Mouse (Mus musculus) left cerebral cortex, adult 2 months (tissue): ENCODE data around the gene Kcnk12. TPM values are rescaled to one million over a fixed set of nuclear protein-coding genes. Genes with fewer than 3 reads are reported as not detected.

Experiments
- DNase-seq, 2 experiments: peaks; one replicate each; pipeline ENCODE4 v3.0.0; 2021 to 2022; ENCODE audit warnings: low spot score in 2 of 2, mixed read lengths in 1 of 2; ENCODE audit errors: extremely low spot score in 1 of 2
- H3K27ac ChIP-seq: fragments of 200-600 bp; 2 replicates; pipeline ENCODE4 v1.8.1; 2022
- H3K4me3 ChIP-seq: fragments of 200-600 bp; 2 replicates; pipeline ENCODE4 v1.8.1; 2022
- CTCF ChIP-seq: fragments of 200-600 bp; IDR thresholded peaks from 2 replicates; pipeline ENCODE4 v1.8.1; 2022; ENCODE audit warnings: antibody characterized with exemption, mild to moderate bottlenecking, moderate library complexity
- intact Hi-C: fragments of 180-260 bp; cut with DNase I; formaldehyde crosslinking; loops from one replicate; pipeline ENCODE4 v1.15.1; 2025
- total RNA-seq, 2 experiments: library from RNA; stranded (reverse); gene quantifications; 2 replicates each; pipeline ENCODE4 v1.2.3; 2021

Gene Kcnk12
- total RNA-seq, 2 experiments from 2014 or later, result 31.2 to 32.9 TPM

DNA sequence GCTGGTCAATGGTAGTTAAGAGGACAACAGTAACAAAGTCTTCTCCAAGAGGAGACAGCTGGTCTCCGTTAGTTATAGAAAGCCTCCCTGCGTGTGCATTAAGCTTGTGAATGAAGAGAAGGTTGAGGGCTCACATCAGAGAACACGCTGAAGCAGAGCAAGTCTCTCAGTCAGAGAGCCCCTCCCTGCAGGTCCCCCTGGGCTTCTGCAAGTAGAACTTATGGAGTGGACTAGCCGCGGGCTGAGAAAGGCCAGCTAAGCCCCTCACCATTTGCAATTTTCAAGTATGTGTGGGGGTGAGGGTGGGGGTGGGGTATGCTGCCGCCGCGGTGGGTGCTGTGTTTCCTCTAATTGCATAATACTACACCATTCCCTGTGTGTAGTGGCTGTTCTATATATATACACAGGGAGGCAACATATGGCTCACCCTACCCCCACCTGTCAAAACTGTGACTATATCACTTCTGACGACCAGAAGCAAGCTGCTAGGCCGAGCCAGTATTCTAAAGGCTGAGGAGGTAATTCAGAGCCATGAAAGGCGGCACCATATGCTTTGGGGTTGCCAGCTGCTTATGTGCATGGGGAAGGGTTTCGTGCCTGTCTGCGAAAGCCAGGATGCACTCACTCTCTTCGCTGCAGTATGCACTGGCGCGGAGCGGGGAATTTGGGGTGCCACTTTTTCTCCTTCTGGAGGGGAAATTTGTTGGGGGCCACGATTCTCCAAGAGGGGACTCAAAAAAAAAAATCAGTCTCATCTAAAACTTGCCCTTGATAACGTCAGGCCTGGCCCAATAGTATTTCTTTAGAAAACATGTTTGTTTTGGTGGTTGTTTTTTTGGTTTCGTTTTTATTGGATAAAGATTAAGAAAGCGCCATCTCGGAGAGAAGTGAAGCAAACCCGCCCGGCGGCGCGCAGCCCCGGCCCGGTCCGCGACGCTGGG lies 52.5 kb downstream of the Kcnk12 start:
- H3K27ac ChIP-seq, result peak overlapping the region; percentile 81
- intact Hi-C loops, result loop anchor here (2.0 kb wide), 3 partner anchors 18 to 52 kb away; partner anchors contain the start of gene Kcnk12
- DNase-seq, result peak; percentile 66 to 72
- TF ChIP-seq CTCF, result no peak
- H3K4me3 ChIP-seq, result peak overlapping the region; percentile 53

GRCm38 (mm10) chr17:87739835-87740234 lies 58.0 kb downstream of the Kcnk12 start:
- no peak overlapping the region for H3K4me3 ChIP-seq
- no peak overlapping the region for H3K27ac ChIP-seq
- peak; percentile 44 for TF ChIP-seq CTCF
- no peak for DNase-seq
- intact Hi-C loops, result no loop called here

DNA sequence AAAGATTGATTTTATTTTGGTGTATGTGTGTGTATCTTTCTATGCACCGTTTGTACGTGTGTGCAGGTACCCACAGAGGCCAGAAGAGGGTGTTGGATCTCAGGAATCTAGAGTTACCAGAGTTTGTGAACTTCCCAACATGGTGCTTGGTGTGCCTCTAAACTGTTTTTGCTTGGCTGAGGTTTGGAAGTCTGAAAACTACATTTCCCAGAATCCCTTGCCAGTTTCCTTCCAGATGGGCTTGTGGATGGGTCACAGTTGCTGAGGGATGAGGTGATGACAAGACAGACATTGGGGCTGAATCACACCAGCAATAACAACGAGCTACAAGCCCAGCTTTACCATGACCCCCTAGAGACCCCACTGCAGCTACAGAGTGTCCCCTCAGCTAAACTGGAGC lies 60.6 kb downstream of the Kcnk12 start:
- intact Hi-C loops, result no loop called here
- Histone ChIP-seq H3K27ac (no peak overlapping the region), H3K4me3 (no peak overlapping the region)
- TF ChIP-seq CTCF, result no peak
- DNase-seq, result no peak

- H3K27ac ChIP-seq, result no peak overlapping the region
- no peak for DNase-seq
- intact Hi-C loops, result no loop called here
- H3K4me3 ChIP-seq, result no peak overlapping the region
- no peak for TF ChIP-seq CTCF
Measured at GRCm38 (mm10) chr17:87734471-87734870, 63.3 kb downstream of the Kcnk12 start.

DNA sequence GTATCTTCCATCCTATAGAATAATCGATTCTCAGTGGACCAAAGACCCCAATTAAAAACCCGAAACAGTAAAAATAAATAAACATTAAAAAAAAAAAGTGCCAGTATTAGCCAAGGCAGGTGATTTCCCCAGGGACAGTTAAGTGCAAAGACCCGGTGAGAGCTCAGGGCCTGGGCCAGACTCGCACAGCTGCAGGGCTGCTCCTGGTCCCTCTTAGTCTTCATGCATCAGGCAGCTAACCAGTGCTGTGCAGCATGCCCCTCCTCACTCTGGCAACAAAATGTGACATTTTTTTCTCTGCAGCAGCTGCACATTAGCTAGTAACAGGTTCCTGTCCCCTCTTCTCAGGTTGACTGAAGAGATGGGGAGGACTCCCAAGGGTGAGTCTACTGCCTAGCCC lies 65.8 kb downstream of the Kcnk12 start:
- TF ChIP-seq CTCF, result no peak
- no peak overlapping the region for H3K27ac ChIP-seq
- intact Hi-C loops, result no loop called here
- no peak overlapping the region for H3K4me3 ChIP-seq
- no peak for DNase-seq

DNA sequence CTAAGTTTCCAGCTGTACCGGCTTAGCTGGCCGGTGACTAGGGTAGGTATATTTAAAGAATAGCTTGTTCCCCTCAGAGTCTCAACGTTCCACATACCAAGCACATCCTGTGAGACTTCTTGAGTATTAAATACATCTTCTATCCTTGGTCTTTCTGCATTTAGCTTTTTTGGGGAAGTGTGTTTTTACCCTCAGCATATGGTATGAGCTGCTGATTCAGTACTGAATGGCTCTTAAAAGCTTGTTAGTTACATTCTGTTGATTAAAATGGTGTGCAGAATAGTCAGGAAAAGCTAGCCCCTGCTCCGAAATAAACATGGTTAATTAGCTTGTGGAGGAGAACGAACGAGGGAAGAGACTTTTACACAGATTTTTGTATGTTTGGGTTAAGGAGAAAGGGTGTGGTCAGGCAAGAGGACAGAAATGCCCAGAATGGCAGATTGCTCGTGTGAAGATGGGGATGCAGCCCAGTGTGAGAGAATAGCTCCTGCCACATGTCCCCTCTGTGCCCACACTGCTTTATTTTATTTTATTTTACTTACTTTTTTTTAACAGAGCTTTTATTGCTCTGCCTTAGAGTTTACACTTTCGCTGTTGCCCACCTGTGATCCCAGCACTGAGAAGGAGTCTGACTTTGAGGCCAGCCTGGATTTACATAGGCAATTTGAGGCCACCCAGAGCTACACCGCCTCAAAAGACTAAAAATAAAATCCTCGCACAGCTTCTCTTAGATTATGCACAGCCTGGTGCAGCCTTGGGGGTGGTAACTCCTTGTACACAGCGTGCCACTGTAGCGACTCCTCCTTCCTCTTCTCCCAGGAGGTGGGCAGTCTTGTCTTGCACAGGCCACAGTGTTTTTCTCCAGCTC lies 71.1 kb downstream of the Kcnk12 start:
- Histone ChIP-seq H3K27ac (peak overlapping the region; percentile 69), H3K4me3 (no peak overlapping the region)
- no peak for TF ChIP-seq CTCF
- intact Hi-C loops, result loop anchor here (1.0 to 10.0 kb wide), 4 partner anchors 18 to 148 kb away; partner anchors contain the start of gene Kcnk12
- peak in 1 of 2 experiments; percentile 39 for DNase-seq

GRCm38 (mm10) chr17:87724727-87725126 lies 73.1 kb downstream of the Kcnk12 start:
- H3K27ac ChIP-seq, result no peak overlapping the region
- no peak overlapping the region for H3K4me3 ChIP-seq
- DNase-seq, result no peak
- intact Hi-C loops, result loop anchor here (10.0 kb wide), 1 partner anchor 150 kb away; no protein-coding TSS in a partner anchor
- no peak for TF ChIP-seq CTCF

GRCm38 (mm10) chr17:87700101-87700500 lies 97.7 kb downstream of the Kcnk12 start:
- Histone ChIP-seq H3K27ac (no peak overlapping the region), H3K4me3 (no peak overlapping the region)
- DNase-seq, result no peak
- intact Hi-C loops, result no loop called here
- TF ChIP-seq CTCF, result no peak

DNA sequence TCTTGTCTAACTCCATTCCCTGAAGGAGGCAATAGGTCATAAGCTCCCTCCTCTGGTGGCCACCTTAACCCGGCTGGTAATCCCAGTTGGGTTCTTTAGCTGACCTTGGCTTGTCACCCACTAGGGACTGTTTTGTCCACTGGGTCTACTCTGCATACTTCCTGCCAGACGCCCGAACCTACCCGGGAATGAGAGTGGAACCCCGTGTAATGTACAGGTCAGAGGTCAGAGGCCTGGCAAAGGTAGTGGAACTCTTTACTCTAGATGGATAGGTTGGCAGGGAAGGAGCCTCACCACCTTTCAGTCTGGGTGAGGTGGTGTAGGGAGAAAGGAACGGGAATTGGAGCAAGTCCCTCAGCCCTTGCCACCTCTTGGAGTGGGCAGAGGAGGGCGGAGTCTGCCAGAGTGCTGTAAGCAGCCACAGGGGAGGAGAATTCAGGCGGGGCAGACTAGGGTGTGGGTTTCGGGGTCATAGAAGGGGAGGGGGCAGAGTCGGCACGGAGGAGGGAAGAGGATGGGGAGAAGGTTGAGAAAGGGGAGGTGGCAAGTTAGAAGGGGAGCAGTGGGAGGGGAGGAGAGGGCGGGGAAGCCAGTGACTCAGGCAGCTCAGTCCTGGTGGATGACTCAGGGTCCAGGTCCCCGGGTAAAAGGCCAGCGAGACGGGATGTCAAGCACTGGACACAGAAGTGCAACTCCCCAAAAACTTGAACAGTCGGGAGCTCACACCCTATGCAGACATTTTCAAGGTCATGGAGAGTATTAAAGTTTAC lies 98.6 kb downstream of the Kcnk12 start:
- intact Hi-C loops, result no loop called here
- no peak for TF ChIP-seq CTCF

DNA sequence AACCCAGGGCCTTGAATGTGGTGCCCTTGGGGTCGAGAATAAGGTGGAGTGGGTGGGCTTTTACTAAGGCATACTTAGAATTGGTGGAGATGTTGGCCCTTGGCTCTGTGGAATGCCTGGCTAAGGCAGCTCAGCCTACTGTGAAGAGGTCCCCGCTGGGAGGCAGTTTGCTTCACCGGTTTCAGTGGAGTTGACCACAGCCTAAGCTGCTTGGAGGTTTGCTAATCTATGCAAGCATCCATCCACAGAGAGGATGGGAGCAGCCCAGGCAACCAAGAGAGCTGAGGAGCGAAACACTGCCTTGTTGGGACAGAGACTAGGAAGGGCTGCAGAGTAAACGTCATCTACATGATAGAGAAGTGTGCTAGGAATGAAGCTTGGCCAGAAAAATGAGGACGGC lies 101.0 kb downstream of the Kcnk12 start:
- TF ChIP-seq CTCF, result no peak
- H3K4me3 ChIP-seq, result no peak overlapping the region
- intact Hi-C loops, result no loop called here
- no peak for DNase-seq
- no peak overlapping the region for H3K27ac ChIP-seq

More for the DNA sequence above, 98.6 kb downstream of the Kcnk12 start:
- no peak for DNase-seq
- Histone ChIP-seq H3K27ac (no peak overlapping the region), H3K4me3 (no peak overlapping the region)

DNA sequence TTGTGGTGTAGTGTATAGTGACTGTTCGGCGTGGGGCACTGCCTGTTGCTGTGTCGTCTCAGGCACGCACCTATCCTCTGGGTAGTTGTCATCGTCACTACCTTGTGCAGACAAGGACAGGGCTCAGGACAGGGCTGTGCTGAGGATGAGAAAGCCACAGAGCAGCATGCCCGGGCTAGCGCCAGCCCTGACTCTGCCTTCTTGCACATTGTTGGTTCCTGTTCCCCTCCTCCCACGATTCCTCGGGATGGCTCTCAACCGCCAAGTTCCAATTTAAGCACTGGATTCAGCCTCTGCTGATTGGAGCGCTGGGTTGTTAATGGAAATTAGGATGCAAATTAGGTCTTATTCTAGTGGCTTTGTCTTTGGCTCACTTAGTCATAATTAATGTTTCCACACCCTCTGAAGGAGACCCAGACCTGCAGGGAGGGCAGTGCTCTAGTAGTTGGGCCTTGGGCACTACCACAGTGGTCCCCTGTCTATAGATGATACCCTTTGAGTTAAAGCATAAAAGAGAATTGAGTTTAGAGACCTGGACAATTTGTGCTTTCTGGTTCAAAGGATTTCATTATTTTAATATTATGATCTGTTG lies 101.8 kb downstream of the Kcnk12 start:
- no peak for TF ChIP-seq CTCF
- no peak for DNase-seq
- intact Hi-C loops, result no loop called here
- Histone ChIP-seq H3K4me3 (no peak overlapping the region), H3K27ac (no peak overlapping the region)

Other genes starting within 250 kb of the Kcnk12 start
- under 1 TPM in 1 of 2 experiments, not detected in 1; 0.20 TPM for gene Epcam, start 162.0 kb downstream of the Kcnk12 start, total RNA-seq
- gene Msh2, start 125.7 kb downstream of the Kcnk12 start, total RNA-seq, result 10 to 100 TPM; 29.9 to 40.3 TPM
- not detected for gene Rpl36-ps4, start 123.0 kb upstream of the Kcnk12 start, total RNA-seq
- 10 to 100 TPM; 14.4 to 15.4 TPM for gene Msh6, start 177.1 kb upstream of the Kcnk12 start, total RNA-seq